Mouse (Mus musculus): Measurements from ENCODE around the gene Usp6nl. TPM values are rescaled to one million over a fixed set of nuclear protein-coding genes. Genes with fewer than 3 reads are reported as not detected.

The Usp6nl gene
- polyA plus RNA-seq, 1 experiment from 2014 or later, result 10.2 TPM

- H3K9me3 ChIP-seq (replicated peaks), result 0 out of 2 replicates have a peak, but pooled peaks cover 5% of the 10 kb centered on the region
- no peak overlapping the region for H3K4me2 ChIP-seq
- H3K27me3 ChIP-seq (replicated peaks), result no peaks in the 10 kb centered on the region
- ATAC-seq (ENCODE audit: insufficient number of reproducible peaks, low FRiP score), result no peak
- no peak overlapping the region for H3K4me3 ChIP-seq
- H3K4me1 ChIP-seq (replicated peaks), result peaks cover 10% of the 10 kb centered on the region
- H3K27ac ChIP-seq (ENCODE audit: poor library complexity, severe bottlenecking), result no peak overlapping the region
- no peaks in the 10 kb centered on the region for H3K36me3 ChIP-seq
- H3K9ac ChIP-seq, result no peak overlapping the region
- whole genome bisulfite sequencing, result 83% methylated on average over 6 of the region's 6 CpGs
These were observed 167.6 kb downstream of the Usp6nl start for GRCm38 (mm10) chr2:6490076-6490475.

- Histone ChIP-seq H3K4me1 (replicated peaks) (peaks cover 10% of the 10 kb centered on the region), H3K36me3 (no peaks in the 10 kb centered on the region), H3K4me3 (no peak overlapping the region), H3K27ac (ENCODE audit: poor library complexity, severe bottlenecking) (no peak overlapping the region), H3K9ac (no peak overlapping the region), H3K27me3 (replicated peaks) (no peaks in the 10 kb centered on the region), H3K9me3 (replicated peaks) (0 out of 2 replicates have a peak, but pooled peaks cover 5% of the 10 kb centered on the region), H3K4me2 (no peak overlapping the region)
- WGBS, result 68% methylated on average over 4 of the region's 4 CpGs
- no peak for ATAC-seq (ENCODE audit: insufficient number of reproducible peaks, low FRiP score)
These were observed 168.4 kb downstream of the Usp6nl start for GRCm38 (mm10) chr2:6490870-6491269.

GRCm38 (mm10) chr2:6493886-6494285 is 171.4 kb downstream of the Usp6nl start:
- Histone ChIP-seq H3K27me3 (replicated peaks) (no peaks in the 10 kb centered on the region), H3K9ac (no peak overlapping the region), H3K4me3 (no peak overlapping the region), H3K4me1 (replicated peaks) (peaks cover 10% of the 10 kb centered on the region), H3K27ac (ENCODE audit: poor library complexity, severe bottlenecking) (no peak overlapping the region), H3K36me3 (no peaks in the 10 kb centered on the region), H3K4me2 (no peak overlapping the region), H3K9me3 (replicated peaks) (0 out of 2 replicates have a peak, but pooled peaks cover 5% of the 10 kb centered on the region)
- no peak for ATAC-seq (ENCODE audit: insufficient number of reproducible peaks, low FRiP score)
- WGBS, result 73% methylated on average over 5 of the region's 5 CpGs

Other genes starting within 250 kb of the Usp6nl start
- 13.4 and 13.6 TPM in 2 replicates for gene Proser2, start 192.5 kb upstream of the Usp6nl start, polyA plus RNA-seq (2016; fragmentation: Nextera tagmentation; extraction: Ambion mirVana)
- gene Echdc3, start 109.6 kb upstream of the Usp6nl start, polyA plus RNA-seq (2016; fragmentation: Nextera tagmentation; extraction: Ambion mirVana), result 7.3 and 7.5 TPM in 2 replicates